Mouse (Mus musculus): ENCODE data around the gene Pfas.

DNA sequence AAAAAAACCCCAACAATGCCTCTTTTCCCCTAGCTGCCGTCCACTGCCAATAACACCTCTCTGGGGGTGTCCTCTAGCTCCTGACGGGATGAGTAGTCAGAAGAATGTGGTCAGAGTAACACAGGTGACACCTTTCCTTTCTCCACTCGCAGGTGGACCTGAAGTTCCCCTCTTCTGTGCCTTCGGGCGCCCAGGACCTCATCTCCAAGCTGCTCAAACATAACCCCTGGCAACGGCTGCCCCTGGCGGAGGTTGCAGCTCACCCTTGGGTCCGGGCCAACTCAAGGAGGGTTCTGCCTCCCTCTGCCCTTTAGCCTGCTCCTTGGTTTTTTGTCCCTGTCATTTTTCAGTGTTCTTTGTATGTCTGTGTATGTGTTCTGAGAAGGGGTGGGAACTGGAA, 42.5 kb upstream of the Pfas start:
- no peak for TF ChIP-seq CTCF (IDR thresholded peaks at IDR 0.05; ENCODE audit: low read depth, low read length)
- no peak for TF ChIP-seq POLR2A (IDR thresholded peaks at IDR 0.05; ENCODE audit: borderline replicate concordance, low read depth, low read length)

All from bone marrow macrophage, adult 2 months (primary cell).